Mouse (Mus musculus) neural tube, embryonic 11.5 days (tissue): Measurements from ENCODE around the gene Scgb2b27. TPM values are rescaled to one million over a fixed set of nuclear protein-coding genes. Genes with fewer than 3 reads are reported as not detected.
"Not testable (repeated sequence)": the region's sequence is repeated elsewhere in the genome, so short reads cannot be mapped to it uniquely, and the experiment has no call there.

Experiments used
- ATAC-seq: fragments of 200-750 bp; cut with Nextera tagmentation; 2 replicates; pipeline ENCODE4 v1.8.0; 2017; ENCODE audit warnings: moderate number of reproducible peaks, mild to moderate bottlenecking, moderate TSS enrichment, moderate library complexity; ENCODE audit not compliant: insufficient read depth, low FRiP score, low TSS enrichment
- DNase-seq: peaks from one replicate; pipeline ENCODE4 v3.0.0-alpha.2; 2015; ENCODE audit warnings: low spot score
- H3K27ac ChIP-seq: fragments of 300-500 bp; sonication (generic); 2 replicates; pipeline ENCODE4 v1.5.1; 2014; ENCODE audit warnings: low read depth, mild to moderate bottlenecking, low read length
- H3K27me3 ChIP-seq: fragments of 300-500 bp; sonication (generic); 2 replicates; pipeline ENCODE4 v1.6.1; 2014; ENCODE audit warnings: mild to moderate bottlenecking, low read length, mixed read lengths; ENCODE audit not compliant: control insufficient read depth, insufficient read depth
- H3K36me3 ChIP-seq: fragments of 300-500 bp; sonication (generic); 2 replicates; pipeline ENCODE4 v1.6.1; 2014; ENCODE audit warnings: mild to moderate bottlenecking, low read length, moderate library complexity, mixed read lengths; ENCODE audit not compliant: control insufficient read depth, insufficient read depth
- H3K4me1 ChIP-seq: fragments of 300-500 bp; sonication (generic); 2 replicates; pipeline ENCODE4 v1.6.1; 2014; ENCODE audit warnings: low read length, mixed read lengths; ENCODE audit not compliant: control insufficient read depth, insufficient read depth
- H3K4me2 ChIP-seq: fragments of 300-500 bp; sonication (generic); 2 replicates; pipeline ENCODE4 v1.6.1; 2014; ENCODE audit warnings: low read depth, mild to moderate bottlenecking, moderate library complexity
- H3K4me3 ChIP-seq: fragments of 300-500 bp; sonication (generic); 2 replicates; pipeline ENCODE4 v1.5.1; 2014; ENCODE audit warnings: low read depth, low read length
- H3K9ac ChIP-seq: fragments of 300-500 bp; sonication (generic); 2 replicates; pipeline ENCODE4 v1.6.1; 2014; ENCODE audit warnings: mild to moderate bottlenecking, low read length
- H3K9me3 ChIP-seq: fragments of 300-500 bp; sonication (generic); 2 replicates; pipeline ENCODE4 v1.6.1; 2016; ENCODE audit warnings: low read length; ENCODE audit not compliant: control insufficient read depth
- WGBS: fragments of 180-500 bp; shearing (Covaris S2); extraction: QIAGEN DNeasy Blood & Tissue Kit; methylation state at CpG from one replicate; pipeline ENCODE4 v1.1.7; 2014; 5-methylcytosine and 5-hydroxymethylcytosine counted together
- polyA plus RNA-seq: library from polyadenylated mRNA; unstranded; fragments of >200 nt; fragmentation: Nextera tagmentation; extraction: Ambion mirVana; gene quantifications from 2 replicates; pipeline ENCODE4 v1.2.1, GENCODE M21; 2014

The Scgb2b27 gene
- polyA plus RNA-seq, result not detected in 2 replicates

- Histone ChIP-seq H3K4me1 (no peaks in the 10 kb centered on the region), H3K27ac (no peak within 1 kb of the TSS), H3K36me3 (no peaks in the 10 kb centered on the region), H3K4me2 (no peak within 1 kb of the TSS), H3K9me3 (peaks cover 21% of the 10 kb centered on the region), H3K4me3 (no peak within 1 kb of the TSS), H3K27me3 (no peaks in the 10 kb centered on the region), H3K9ac (no peak within 1 kb of the TSS)
- DNase-seq (no peak), ATAC-seq (no peak)
- WGBS, result 77% methylated on average over 4 of the region's 4 CpGs
Observed at GRCm38 (mm10) chr7:34013842-34014241, at the start of gene Scgb2b27. Gene Scgb2b27 (minus strand): TSS chr7:34013942.

- not testable (repeated sequence) for H3K9ac ChIP-seq, H3K4me2 ChIP-seq, H3K27ac ChIP-seq, H3K4me1 ChIP-seq, ATAC-seq, H3K9me3 ChIP-seq, H3K27me3 ChIP-seq, DNase-seq, H3K4me3 ChIP-seq, H3K36me3 ChIP-seq
- 89% methylated on average over 11 of the region's 11 CpGs for WGBS
Observed at GRCm38 (mm10) chr7:34036076-34036815, 22.5 kb upstream of the Scgb2b27 start.

GRCm38 (mm10) chr7:34034579-34034978, 20.8 kb upstream of the Scgb2b27 start:
- ATAC-seq, H3K27me3 ChIP-seq, H3K9me3 ChIP-seq, H3K36me3 ChIP-seq, H3K4me2 ChIP-seq, H3K9ac ChIP-seq, H3K4me1 ChIP-seq, H3K4me3 ChIP-seq, DNase-seq, H3K27ac ChIP-seq: not testable (repeated sequence)
- WGBS, result 75% methylated on average over 2 of the region's 4 CpGs

- DNase-seq (no peak), ATAC-seq (no peak)
- Histone ChIP-seq H3K27ac (no peak overlapping the region), H3K9me3 (peaks cover 3% of the 10 kb centered on the region; the same call in 1 of the 2 replicates), H3K4me1 (no peaks in the 10 kb centered on the region), H3K4me3 (no peak overlapping the region), H3K27me3 (no peaks in the 10 kb centered on the region), H3K36me3 (no peaks in the 10 kb centered on the region), H3K9ac (no peak overlapping the region), H3K4me2 (no peak overlapping the region)
- WGBS, result 94% methylated on average over 11 of the region's 11 CpGs
Observed at GRCm38 (mm10) chr7:34030026-34030425, 16.3 kb upstream of the Scgb2b27 start.

- H3K27me3 ChIP-seq, ATAC-seq, H3K9me3 ChIP-seq, H3K4me1 ChIP-seq, H3K27ac ChIP-seq, DNase-seq, H3K4me3 ChIP-seq, H3K9ac ChIP-seq, H3K4me2 ChIP-seq, H3K36me3 ChIP-seq: not testable (repeated sequence)
- WGBS, result 87% methylated on average over 9 of the region's 9 CpGs
Observed at GRCm38 (mm10) chr7:34027202-34027601, 13.5 kb upstream of the Scgb2b27 start.

- Histone ChIP-seq H3K9ac (no peak overlapping the region), H3K27ac (no peak overlapping the region), H3K9me3 (peaks cover 7% of the 10 kb centered on the region), H3K4me2 (no peak overlapping the region), H3K4me3 (no peak overlapping the region), H3K36me3 (no peaks in the 10 kb centered on the region), H3K27me3 (no peaks in the 10 kb centered on the region), H3K4me1 (no peaks in the 10 kb centered on the region)
- DNase-seq (no peak), ATAC-seq (no peak)
- 86% methylated on average over 4 of the region's 4 CpGs for WGBS
Observed at GRCm38 (mm10) chr7:34025641-34026040, 11.9 kb upstream of the Scgb2b27 start.

- 93% methylated on average over 1 of the region's 1 CpGs for WGBS
- not testable (repeated sequence) for H3K4me3 ChIP-seq, H3K9me3 ChIP-seq, DNase-seq, H3K27ac ChIP-seq, H3K4me2 ChIP-seq, ATAC-seq, H3K4me1 ChIP-seq, H3K36me3 ChIP-seq, H3K27me3 ChIP-seq, H3K9ac ChIP-seq
Observed at GRCm38 (mm10) chr7:34021183-34021582, 7.4 kb upstream of the Scgb2b27 start, which contains the start of gene Scgb1b27. Gene Scgb1b27 (plus strand): TSS chr7:34021483.

- H3K9ac ChIP-seq, H3K4me1 ChIP-seq, H3K4me3 ChIP-seq, H3K36me3 ChIP-seq, H3K4me2 ChIP-seq, H3K27me3 ChIP-seq, DNase-seq, H3K27ac ChIP-seq, ATAC-seq, H3K9me3 ChIP-seq: not testable (repeated sequence)
- WGBS, result 28% methylated on average over 8 of the region's 9 CpGs
Observed at GRCm38 (mm10) chr7:33982281-33982680, 31.5 kb downstream of the Scgb2b27 start.
